Mouse (Mus musculus) yolk sac, embryonic 10.5 days (tissue): ENCODE data around the gene Hoxa6.

Experiments used
- DNase-seq: peaks from one replicate; pipeline ENCODE4 v3.0.0-alpha.2; 2017; ENCODE audit warnings: low spot score

The Hoxa6 gene

GRCm38 (mm10) chr6:52208072-52208867 is at the start of gene Hoxa6:
Gene Hoxa6 (minus strand): TSS chr6:52208722.
- DNase-seq = no peak

DNA sequence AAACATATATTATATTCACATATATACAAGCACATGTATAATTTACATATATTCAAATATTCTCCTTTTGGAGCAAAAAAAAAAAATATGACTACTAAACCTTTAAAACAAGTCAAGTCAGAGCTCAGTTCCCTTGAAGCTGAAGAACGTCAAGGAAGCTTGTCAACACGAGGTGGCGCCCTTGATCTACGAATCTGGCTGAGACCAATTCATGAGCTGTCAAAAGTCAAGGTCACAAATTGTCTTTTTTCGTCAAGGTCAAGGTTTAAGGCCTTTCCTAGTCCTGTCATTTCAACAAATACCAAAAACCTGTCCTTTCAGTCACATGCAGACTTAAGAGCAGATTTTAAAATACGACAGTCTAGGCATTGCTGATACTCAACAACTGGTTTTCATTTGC is 48.4 kb upstream of the Hoxa6 start:
- DNase-seq = peak; percentile 64

GRCm38 (mm10) chr6:52253511-52254500 is 45.3 kb upstream of the Hoxa6 start:
- peak; percentile 33 for DNase-seq

- peak; percentile 21 for DNase-seq
Measured at GRCm38 (mm10) chr6:52252775-52253376, 44.4 kb upstream of the Hoxa6 start.

- DNase-seq = no peak
Measured at GRCm38 (mm10) chr6:52252016-52252774, 43.7 kb upstream of the Hoxa6 start.

- no peak for DNase-seq
Measured at GRCm38 (mm10) chr6:52251177-52251879, 42.8 kb upstream of the Hoxa6 start.

GRCm38 (mm10) chr6:52249826-52250225 is 41.3 kb upstream of the Hoxa6 start:
- DNase-seq = no peak

- no peak for DNase-seq
Measured at GRCm38 (mm10) chr6:52249415-52249738, 40.9 kb upstream of the Hoxa6 start.

- DNase-seq = no peak
Measured at GRCm38 (mm10) chr6:52248638-52249414, 40.3 kb upstream of the Hoxa6 start.

DNA sequence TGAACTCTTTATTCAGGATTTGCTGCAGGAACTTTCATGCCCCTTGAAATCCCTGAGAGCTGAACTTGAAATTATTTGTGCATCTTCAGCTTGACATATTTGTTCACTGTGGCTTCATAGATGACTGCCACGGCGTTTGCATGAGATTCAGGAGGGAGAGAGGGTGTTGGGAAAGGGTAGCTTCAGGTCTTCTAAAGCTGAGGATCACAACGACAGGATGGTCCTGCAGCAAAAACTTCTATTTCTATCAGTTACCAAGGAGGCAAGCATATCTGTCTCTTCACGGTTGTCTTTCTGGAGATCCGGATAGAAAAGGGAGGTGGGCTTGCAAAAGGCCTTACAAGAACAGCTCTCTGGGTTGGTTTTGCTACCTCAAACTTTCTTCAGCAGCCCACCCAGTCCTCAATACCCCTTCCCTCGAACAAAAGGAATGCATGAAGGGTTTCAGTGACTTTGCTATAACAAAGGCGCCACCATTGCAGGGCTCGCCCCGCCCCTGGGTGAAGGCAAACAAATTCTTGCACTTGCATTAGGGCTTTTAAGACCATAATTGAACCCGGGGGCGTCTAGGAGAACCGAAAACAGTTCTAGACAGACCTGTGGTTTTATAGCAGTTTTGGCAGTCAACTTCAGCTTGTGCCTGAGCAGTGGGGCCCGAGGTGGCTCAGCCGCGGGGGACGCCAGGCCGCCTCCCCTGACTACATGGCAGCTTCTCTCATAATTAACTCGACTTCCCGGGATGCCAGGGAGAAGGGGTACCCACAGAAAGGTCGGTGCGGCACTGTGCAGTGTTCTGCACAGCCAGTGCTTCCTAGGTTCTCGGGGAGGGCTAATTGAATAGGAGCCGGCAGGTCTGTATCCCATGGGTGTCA is 39.5 kb upstream of the Hoxa6 start:
- DNase-seq = no peak

GRCm38 (mm10) chr6:52246916-52247315 is 38.4 kb upstream of the Hoxa6 start:
- no peak for DNase-seq

DNA sequence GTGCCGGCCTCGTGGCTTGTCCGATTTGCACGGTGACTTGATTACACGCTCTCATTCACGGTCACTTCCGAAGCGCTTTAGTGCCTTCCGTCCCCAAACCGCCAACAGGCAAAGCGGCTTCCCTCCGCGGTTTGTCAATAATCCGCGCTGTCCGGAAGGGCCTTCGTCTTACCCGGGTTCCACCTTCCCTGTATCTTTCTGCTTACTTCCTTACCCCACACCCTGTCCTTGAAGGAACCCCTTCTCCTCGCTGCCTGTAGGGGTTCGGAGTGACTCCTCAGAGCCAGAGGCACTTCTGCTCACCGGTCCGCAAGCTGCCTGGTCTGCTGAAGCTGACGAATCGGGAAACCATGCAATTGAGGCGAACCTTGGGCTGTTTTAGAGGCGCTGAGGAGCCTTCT is 37.9 kb upstream of the Hoxa6 start:
- no peak for DNase-seq

GRCm38 (mm10) chr6:52245757-52246142 is 37.2 kb upstream of the Hoxa6 start, which contains the start of gene Hoxa11:
Gene Hoxa11 (minus strand): TSS chr6:52245810.
- no peak for DNase-seq

- DNase-seq = no peak
Measured at GRCm38 (mm10) chr6:52245040-52245756, 36.7 kb upstream of the Hoxa6 start.

GRCm38 (mm10) chr6:52244471-52245039 is 36.0 kb upstream of the Hoxa6 start:
- no peak for DNase-seq

- DNase-seq = no peak
Measured at GRCm38 (mm10) chr6:52243681-52244121, 35.2 kb upstream of the Hoxa6 start.

- DNase-seq = no peak
Measured at GRCm38 (mm10) chr6:52242801-52243332, 34.3 kb upstream of the Hoxa6 start.
